Mouse (Mus musculus) testis, adult 2 months (tissue): ENCODE measurements around the gene Nkain2. TPM values are rescaled to one million over a fixed set of nuclear protein-coding genes. Genes with fewer than 3 reads are reported as not detected.

Experiments used
- H3K27ac ChIP-seq: fragments of 200-500 bp; 2 replicates; pipeline ENCODE4 v1.5.1; 2012; ENCODE audit warnings: low read depth, low read length; ENCODE audit not compliant: control insufficient read depth, insufficient read depth
- H3K27me3 ChIP-seq: fragments of 200-500 bp; 2 replicates; pipeline ENCODE4 v1.6.1; 2012; ENCODE audit warnings: mild to moderate bottlenecking, low read length, moderate library complexity; ENCODE audit not compliant: control insufficient read depth, insufficient read depth
- H3K36me3 ChIP-seq: fragments of 200-500 bp; 2 replicates; pipeline ENCODE4 v1.6.1; 2012; ENCODE audit warnings: mild to moderate bottlenecking, low read length; ENCODE audit not compliant: control insufficient read depth, insufficient read depth
- H3K4me1 ChIP-seq: fragments of 200-500 bp; 2 replicates; pipeline ENCODE4 v1.6.1; 2012; ENCODE audit warnings: low read length; ENCODE audit not compliant: control insufficient read depth, insufficient read depth
- H3K4me3 ChIP-seq: fragments of 200-500 bp; 2 replicates; pipeline ENCODE4 v1.5.1; 2012; ENCODE audit warnings: low read depth, mild to moderate bottlenecking, low read length, moderate library complexity, mixed read lengths; ENCODE audit not compliant: control insufficient read depth
- CTCF ChIP-seq: fragments of 200-500 bp; IDR thresholded peaks from 2 replicates; pipeline ENCODE4 v1.5.1; 2012; ENCODE audit warnings: low read depth, mild to moderate bottlenecking, inconsistent platforms, low read length, moderate library complexity; ENCODE audit not compliant: control insufficient read depth, insufficient read depth, insufficient replicate concordance
- POLR2A ChIP-seq: fragments of 200-500 bp; IDR thresholded peaks from 2 replicates; pipeline ENCODE4 v1.6.1; 2012; ENCODE audit warnings: low read depth, mild to moderate bottlenecking, inconsistent platforms, low read length, moderate library complexity; ENCODE audit not compliant: control insufficient read depth
- polyA plus RNA-seq: library from polyadenylated mRNA; depleted of rRNA; stranded (reverse); fragments of >200 nt; gene quantifications from 2 replicates; pipeline ENCODE4 v1.2.3, GENCODE M21; 2012; rRNA removed

Gene Nkain2
- polyA plus RNA-seq, 1 experiment: 0.98 TPM

GRCm38 (mm10) chr10:31812543-31812942 is 1077.7 kb downstream of the Nkain2 start:
- H3K27me3 ChIP-seq: no peaks in the 10 kb centered on the region
- TF ChIP-seq CTCF (no peak), POLR2A (no peak)
- H3K4me1 ChIP-seq: no peaks in the 10 kb centered on the region
- H3K36me3 ChIP-seq: no peaks in the 10 kb centered on the region
- H3K27ac ChIP-seq: no peak overlapping the region
- H3K4me3 ChIP-seq: no peak overlapping the region

GRCm38 (mm10) chr10:31742443-31743057 is 1147.7 kb downstream of the Nkain2 start:
- no peaks in the 10 kb centered on the region for H3K27me3 ChIP-seq
- H3K36me3 ChIP-seq: no peaks in the 10 kb centered on the region
- H3K27ac ChIP-seq: no peak overlapping the region
- H3K4me1 ChIP-seq: no peaks in the 10 kb centered on the region
- no peak overlapping the region for H3K4me3 ChIP-seq
- TF ChIP-seq CTCF: peak; percentile 80; the same call in 1 of the 2 replicates
- TF ChIP-seq POLR2A: no peak

DNA sequence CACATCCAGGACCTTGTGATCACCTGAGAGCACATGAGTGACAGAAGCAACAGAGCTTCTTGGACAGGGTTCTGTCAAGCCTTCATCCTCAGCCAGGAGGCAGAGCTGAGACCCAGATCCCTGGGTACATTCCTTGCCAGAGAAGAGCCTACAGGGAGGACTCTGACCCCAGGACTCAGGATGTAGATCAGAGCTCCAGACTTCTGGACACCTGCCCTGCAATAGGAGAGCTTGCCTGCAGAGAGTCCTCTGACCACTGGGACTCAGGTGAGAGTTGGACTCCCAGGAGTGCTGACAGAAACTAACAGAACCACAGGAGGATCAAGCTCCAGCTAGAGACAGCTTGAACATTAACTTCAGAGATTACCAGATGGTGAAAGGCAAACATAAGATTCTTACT is 1162.2 kb downstream of the Nkain2 start:
- Histone ChIP-seq H3K36me3 (no peaks in the 10 kb centered on the region), H3K27me3 (no peaks in the 10 kb centered on the region), H3K4me1 (no peaks in the 10 kb centered on the region), H3K27ac (no peak overlapping the region), H3K4me3 (no peak overlapping the region)
- no peak for TF ChIP-seq CTCF
- TF ChIP-seq POLR2A: no peak

DNA sequence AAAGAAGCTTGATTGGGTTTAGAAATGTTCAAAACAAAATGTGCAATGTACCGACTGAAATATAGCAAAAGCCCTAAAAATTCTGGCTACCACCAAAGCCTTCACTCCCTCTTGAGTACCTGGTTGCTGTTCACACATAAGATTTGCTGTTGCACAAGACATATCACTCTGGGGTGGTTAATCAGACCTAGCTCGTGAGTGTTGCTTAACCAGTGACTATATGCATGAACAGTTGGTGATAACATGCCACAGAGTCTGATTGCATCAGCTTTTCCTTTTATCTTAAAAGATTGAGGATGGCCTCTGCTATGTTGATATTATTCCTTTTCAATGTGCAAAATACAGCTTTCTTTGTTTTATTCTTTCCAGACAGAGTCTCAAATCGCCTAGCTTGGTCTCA is 1243.0 kb downstream of the Nkain2 start:
- Histone ChIP-seq H3K36me3 (no peaks in the 10 kb centered on the region), H3K27ac (no peak overlapping the region), H3K4me3 (no peak overlapping the region), H3K4me1 (no peaks in the 10 kb centered on the region), H3K27me3 (no peaks in the 10 kb centered on the region)
- TF ChIP-seq POLR2A (no peak), CTCF (no peak)

DNA sequence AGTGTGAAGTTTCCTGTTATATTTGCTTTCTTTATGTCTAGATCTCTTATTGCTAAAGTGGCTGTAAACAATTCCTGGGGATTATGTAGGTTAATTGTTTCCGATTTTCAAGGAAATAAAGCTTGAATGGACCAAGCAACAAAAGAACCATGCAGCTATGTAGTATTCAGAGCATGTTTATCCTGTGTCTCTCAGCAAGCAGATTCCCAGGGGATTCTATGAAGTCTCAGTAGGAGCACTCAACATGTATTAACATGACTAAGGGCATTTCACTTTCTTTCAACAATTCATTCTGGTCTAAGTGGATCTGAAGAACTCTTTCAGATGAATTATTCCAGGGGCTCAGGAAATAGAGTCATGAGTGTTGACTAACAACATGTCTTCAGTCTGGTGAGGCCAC is 1244.2 kb downstream of the Nkain2 start:
- Histone ChIP-seq H3K27me3 (no peaks in the 10 kb centered on the region), H3K36me3 (no peaks in the 10 kb centered on the region), H3K4me3 (no peak overlapping the region), H3K4me1 (no peaks in the 10 kb centered on the region), H3K27ac (no peak overlapping the region)
- TF ChIP-seq POLR2A (no peak), CTCF (no peak)

Other genes with a start within 250 kb of the Nkain2 start
- 0.05 and 0.15 TPM in 2 replicates for gene Trdn, start 190.1 kb upstream of the Nkain2 start, polyA plus RNA-seq